Comparison of ENCODE assay signal across 8 mouse cellular contexts in the genomic region with DNA sequence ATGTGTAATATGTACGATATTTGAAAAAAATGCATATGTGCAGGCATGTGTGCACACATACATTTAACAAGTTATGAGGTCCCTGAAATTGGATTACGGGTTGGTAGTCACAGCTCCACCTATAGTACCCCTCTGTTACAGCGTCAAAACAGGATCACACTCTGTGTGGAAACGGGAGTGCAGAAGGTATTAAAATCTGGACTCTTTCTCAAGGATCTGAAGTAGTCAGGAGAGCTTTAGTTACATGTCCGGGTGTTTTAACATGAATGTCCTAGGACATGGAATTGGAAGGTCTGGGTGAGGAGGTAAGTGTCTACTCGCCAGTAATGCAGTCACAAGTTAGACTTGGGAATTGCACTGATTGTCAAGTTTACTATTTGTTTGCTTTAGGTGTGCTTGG. TPM values are rescaled to one million over a fixed set of nuclear protein-coding genes. Genes with fewer than 3 reads are reported as not detected.
DNase-seq lines count a peak whose midpoint lies in the region; ATAC-seq lines count a peak whose summit lies in the region.

No protein-coding gene starts in this region.

- no peak overlapping the region for H3K9ac ChIP-seq in forebrain, embryonic 11.5 days (ENCODE audit: low read length)
- H3K9ac ChIP-seq in midbrain, embryonic 12.5 days (replicated peaks), result no peak overlapping the region

- intact Hi-C loops in left cerebral cortex, postnatal 25 days (cut with DNase I), result no loop called here

- H3K4me3 ChIP-seq in forebrain, embryonic 11.5 days (ENCODE audit: low read depth, low read length), result peak overlapping the region; percentile 75
- H3K4me3 ChIP-seq in midbrain, embryonic 12.5 days, result peak overlapping the region; percentile 88

- WGBS in forebrain, embryonic 11.5 days, result 18% methylated on average over 6 of the region's 6 CpGs
- 11% methylated on average over 6 of the region's 6 CpGs for WGBS in midbrain, embryonic 12.5 days

- no peaks in the 10 kb centered on the region for H3K27me3 ChIP-seq in forebrain, embryonic 11.5 days (ENCODE audit: control insufficient read depth, insufficient read depth, low read length)
- no peaks in the 10 kb centered on the region for H3K27me3 ChIP-seq in midbrain, embryonic 12.5 days

- peak overlapping the region; percentile 63; the same call in 1 of the 2 replicates for H3K4me2 ChIP-seq in forebrain, embryonic 11.5 days (ENCODE audit: low read depth, low read length, severe bottlenecking)
- H3K4me2 ChIP-seq in midbrain, embryonic 12.5 days (replicated peaks), result peak overlapping the region; percentile 71

- no peak for ATAC-seq in forebrain, embryonic 11.5 days (replicated peaks; ENCODE audit: low FRiP score)
- no peak for ATAC-seq in midbrain, embryonic 12.5 days (ENCODE audit: low FRiP score, low read depth)
- no peak for ATAC-seq in activated CD4-positive, CD25-positive, alpha-beta regulatory T cell, adult 4 months

- peaks cover 7% of the 10 kb centered on the region for H3K4me1 ChIP-seq in forebrain, embryonic 11.5 days (replicated peaks; ENCODE audit: control insufficient read depth, insufficient read depth, low read length)
- H3K4me1 ChIP-seq in midbrain, embryonic 12.5 days, result peaks cover 21% of the 10 kb centered on the region

- 0 out of 2 replicates have a peak overlapping the region, but pooled peaks have one; percentile 12 for H3K27ac ChIP-seq in forebrain, embryonic 11.5 days (ENCODE audit: low read depth, low read length)
- 0 out of 2 replicates have a peak overlapping the region, but pooled peaks have one; percentile 27 for H3K27ac ChIP-seq in midbrain, embryonic 12.5 days (replicated peaks)

- DNase-seq in layer of hippocampus, postnatal 36 days, result peak; percentile 7 to 23
- no peak for DNase-seq in layer of hippocampus, adult 9-10 months (ENCODE audit: low spot score)
- peak; percentile 35 to 55 for DNase-seq in adrenal gland, postnatal 36 days
- peak; percentile 53 for DNase-seq in forebrain, embryonic 11.5 days (ENCODE audit: low spot score)
- peak; percentile 38 for DNase-seq in heart, postnatal 4 days
- peak; percentile 40 to 61 for DNase-seq in left cerebral cortex, postnatal 25 days (ENCODE audit: low spot score in 2 of 2)

- no peaks in the 10 kb centered on the region for H3K9me3 ChIP-seq in forebrain, embryonic 11.5 days (ENCODE audit: control insufficient read depth, low read length)
- H3K9me3 ChIP-seq in midbrain, embryonic 12.5 days, result no peaks in the 10 kb centered on the region

- H3K36me3 ChIP-seq in forebrain, embryonic 11.5 days (ENCODE audit: control insufficient read depth, insufficient read depth, low read length), result no peaks in the 10 kb centered on the region
- H3K36me3 ChIP-seq in midbrain, embryonic 12.5 days, result no peaks in the 10 kb centered on the region

RNA-seq across cellular contexts. Expression of a gene that starts 34.0 kb away (rescaled TPM):
- 10 to 100 TPM; 45.1 to 55.6 TPM for total RNA-seq in layer of hippocampus, postnatal 36 days (2021)
- 100 to 1,000 TPM; 107 to 159 TPM for total RNA-seq in adrenal gland, postnatal 36 days (2021)
- polyA plus RNA-seq in forebrain, embryonic 11.5 days (2014; fragmentation: Nextera tagmentation; extraction: Ambion mirVana), result 50.6 and 55.2 TPM in 2 replicates
- total RNA-seq in heart, postnatal 4 days (2021), result 10 to 100 TPM; 40.6 to 46.0 TPM
- 10 to 100 TPM; 40.1 to 46.1 TPM for total RNA-seq in left cerebral cortex, postnatal 25 days (2021)
- 47.8 and 52.2 TPM in 2 replicates for polyA plus RNA-seq in midbrain, embryonic 12.5 days (2016; fragmentation: Nextera tagmentation; extraction: Ambion mirVana)
- polyA plus RNA-seq in activated CD4-positive, CD25-positive, alpha-beta regulatory T cell, adult 4 months (2017; shearing (Covaris generic)), result 10 to 100 TPM; 24.9 to 32.7 TPM
